In the genomic region with DNA sequence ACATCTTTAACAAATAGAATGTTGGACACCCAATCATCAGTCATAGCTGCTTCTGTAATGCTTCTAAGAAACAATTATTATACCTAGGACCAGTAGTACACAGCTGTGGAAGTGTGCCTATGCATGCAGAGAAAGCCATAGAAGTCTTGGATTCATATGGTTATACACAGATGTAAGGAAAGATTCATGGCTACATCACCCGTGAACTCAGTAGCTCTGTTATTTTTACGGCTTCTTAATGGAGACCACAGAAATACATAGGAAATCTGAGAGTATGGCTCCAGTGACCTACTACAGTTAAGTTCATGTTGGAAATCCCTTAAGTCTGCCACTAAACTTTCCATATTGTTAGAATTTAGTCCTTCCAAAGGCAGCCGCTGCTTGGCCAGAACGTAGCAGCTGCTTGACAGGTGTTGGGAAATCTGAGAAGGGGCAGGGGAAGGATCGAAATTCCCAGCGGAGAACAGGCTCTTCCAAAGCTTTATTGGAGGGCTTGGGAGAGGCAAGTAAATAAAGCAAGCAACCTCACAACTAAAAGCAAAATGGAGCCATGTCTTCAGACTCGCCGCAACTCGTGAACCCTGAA, we compare ENCODE assay signal across 22 mouse cellular contexts.
DNase-seq lines count a peak whose midpoint lies in the region; ATAC-seq and TF ChIP-seq lines count a peak whose summit lies in the region.
"Had no signal": no experiment of that assay in that cellular context is flagged by ENCODE, and none has a peak within 500 bp of the region (broad histone marks: within the 10 kb centered on the region; RNA-seq: fewer than 3 reads in every experiment).

No protein-coding gene starts in this region.

- H3K27me3 ChIP-seq in intestine, postnatal 0 days (replicated peaks; ENCODE audit: control insufficient read depth, insufficient read depth, low read length) = no peaks in the 10 kb centered on the region
- H3K27me3 ChIP-seq: hindbrain, embryonic 15.5 days; intestine, embryonic 15.5 days; liver, embryonic 12.5 days; megakaryocyte, embryonic 14.5 days had no signal

- H3K9me3 ChIP-seq in intestine, postnatal 0 days (ENCODE audit: control insufficient read depth) = no peaks in the 10 kb centered on the region
- H3K9me3 ChIP-seq: forebrain, embryonic 10.5 days; hindbrain, embryonic 15.5 days; intestine, embryonic 15.5 days; liver, embryonic 12.5 days; megakaryocyte, embryonic 14.5 days had no signal

- no peak overlapping the region for H3K9ac ChIP-seq in intestine, postnatal 0 days (ENCODE audit: low read depth, low read length)
- H3K9ac ChIP-seq: hindbrain, embryonic 15.5 days; intestine, embryonic 15.5 days; liver, embryonic 12.5 days; lung, embryonic 14.5 days had no signal

- H3K4me3 ChIP-seq in intestine, postnatal 0 days (ENCODE audit: low read depth, low read length) = no peak overlapping the region
- H3K4me3 ChIP-seq: forebrain, embryonic 10.5 days; heart, adult 2 months; hindbrain, embryonic 15.5 days; intestine, embryonic 15.5 days; layer of hippocampus, adult 2 months; liver, embryonic 12.5 days; megakaryocyte, embryonic 14.5 days had no signal

- no peak for ATAC-seq in intestine, postnatal 0 days
- ATAC-seq: forebrain, embryonic 16.5 days; intestine, embryonic 15.5 days; liver, embryonic 12.5 days had no signal

- no peak for TF ChIP-seq CTCF in intestine, postnatal 0 days (IDR thresholded peaks at IDR 0.05; ENCODE audit: low read depth)

- WGBS in intestine, postnatal 0 days = 67% methylated on average over 9 of the region's 9 CpGs

- no peaks in the 10 kb centered on the region for H3K36me3 ChIP-seq in intestine, postnatal 0 days (ENCODE audit: control insufficient read depth, insufficient read depth)
- H3K36me3 ChIP-seq: forebrain, embryonic 10.5 days; hindbrain, embryonic 15.5 days; intestine, embryonic 15.5 days; liver, embryonic 12.5 days had no signal

- no peak overlapping the region for H3K4me2 ChIP-seq in intestine, postnatal 0 days (replicated peaks; ENCODE audit: low read depth)
- H3K4me2 ChIP-seq: hindbrain, embryonic 15.5 days; intestine, embryonic 15.5 days; liver, embryonic 12.5 days; lung, embryonic 14.5 days had no signal

- DNase-seq in embryo, embryonic 10 days (ENCODE audit: low spot score) = peak; percentile 36
- peak; percentile 22 for DNase-seq in embryo, embryonic 11.5 days (ENCODE audit: low read depth, low spot score)
- peak; percentile 16 for DNase-seq in hindlimb bud, embryonic 11.5 days (ENCODE audit: extremely low spot score, low read depth, low spot score)
- DNase-seq in mesoderm, embryonic 11.5 days (ENCODE audit: low read depth, low spot score) = peak; percentile 60
- no peak for DNase-seq in ovary, postnatal 36 days (ENCODE audit: low spot score)
- no peak for DNase-seq in thymus, postnatal 14 days
- DNase-seq: adrenal gland, postnatal 25 days; cerebellum, adult 9-11 months; gastrocnemius, postnatal 25 days; heart, adult 2 months; kidney, postnatal 25 days; lung, embryonic 14.5 days; midbrain, embryonic 14.5 days; spleen, adult 18-20 months had no signal

- no peak overlapping the region for H3K27ac ChIP-seq in intestine, postnatal 0 days (ENCODE audit: low read depth, low read length)
- H3K27ac ChIP-seq: forebrain, embryonic 10.5 days; heart, adult 2 months; hindbrain, embryonic 15.5 days; intestine, embryonic 15.5 days; layer of hippocampus, adult 2 months; liver, embryonic 12.5 days had no signal

- no peaks in the 10 kb centered on the region for H3K4me1 ChIP-seq in intestine, postnatal 0 days (replicated peaks; ENCODE audit: control insufficient read depth, insufficient read depth, low read length)
- H3K4me1 ChIP-seq: forebrain, embryonic 10.5 days; hindbrain, embryonic 15.5 days; intestine, embryonic 15.5 days; liver, embryonic 12.5 days; megakaryocyte, embryonic 14.5 days had no signal

Comparison
In these comparisons a context has a peak if more than half of its experiments do, and no peak if none do; other contexts are left out.
1. DNase-seq: peak in embryo, embryonic 10 days (single experiment), embryo, embryonic 11.5 days (single experiment), hindlimb bud, embryonic 11.5 days (single experiment) and mesoderm, embryonic 11.5 days (single experiment); none in ovary, postnatal 36 days (single experiment) and thymus, postnatal 14 days (single experiment).